Mouse (Mus musculus): ENCODE data around the gene Ppp4r2. TPM values are rescaled to one million over a fixed set of nuclear protein-coding genes. Genes with fewer than 3 reads are reported as not detected.

Gene Ppp4r2
- polyA plus RNA-seq, 1 experiment, result 20.9 TPM

DNA sequence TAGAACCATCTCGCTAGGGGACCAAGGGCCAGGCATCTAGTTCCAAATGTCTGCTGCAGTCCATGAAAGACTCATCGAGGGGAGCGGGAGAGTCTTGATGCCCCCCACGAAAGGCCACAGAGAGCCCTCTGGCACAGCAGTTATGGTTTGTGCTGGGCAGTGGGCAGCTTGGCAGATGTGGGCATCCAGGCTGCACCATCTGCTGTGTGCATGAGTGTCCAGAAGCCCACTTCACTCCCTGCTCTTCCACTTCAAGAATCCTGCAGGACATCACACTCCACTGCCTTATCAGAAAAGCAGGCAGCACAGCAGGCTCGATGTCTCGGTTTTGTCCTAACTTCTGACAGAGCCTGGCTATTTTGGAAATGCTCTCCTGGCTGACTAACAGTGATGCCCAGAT, 55.9 kb downstream of the Ppp4r2 start:
- 88% methylated on average over 6 of the region's 6 CpGs for whole genome bisulfite sequencing
- Histone ChIP-seq H3K4me1 (ENCODE audit: control insufficient read depth, insufficient read depth, low read length) (no peaks in the 10 kb centered on the region), H3K4me3 (replicated peaks; ENCODE audit: extremely low read depth, low read depth, low read length) (no peak overlapping the region)
- no peak for TF ChIP-seq CTCF (IDR thresholded peaks at IDR 0.05; ENCODE audit: insufficient read depth, low read length)
- TF ChIP-seq POLR2A (IDR thresholded peaks at IDR 0.05; ENCODE audit: borderline replicate concordance, extremely low read depth, low read depth, low read length), result no peak
- DNase-seq, result no peak

GRCm38 (mm10) chr6:100892489-100892888, 59.1 kb downstream of the Ppp4r2 start:
- H3K4me1 ChIP-seq (ENCODE audit: control insufficient read depth, insufficient read depth, low read length), result no peaks in the 10 kb centered on the region
- H3K4me3 ChIP-seq (replicated peaks; ENCODE audit: extremely low read depth, low read depth, low read length), result no peak overlapping the region
- no peak for TF ChIP-seq POLR2A (IDR thresholded peaks at IDR 0.05; ENCODE audit: borderline replicate concordance, extremely low read depth, low read depth, low read length)
- TF ChIP-seq CTCF (IDR thresholded peaks at IDR 0.05; ENCODE audit: insufficient read depth, low read length), result no peak
- 44% methylated on average over 4 of the region's 4 CpGs for WGBS
- no peak for DNase-seq

- TF ChIP-seq CTCF (IDR thresholded peaks at IDR 0.05; ENCODE audit: insufficient read depth, low read length) (no peak), POLR2A (IDR thresholded peaks at IDR 0.05; ENCODE audit: borderline replicate concordance, extremely low read depth, low read depth, low read length) (no peak)
- Histone ChIP-seq H3K4me3 (replicated peaks; ENCODE audit: extremely low read depth, low read depth, low read length) (no peak overlapping the region), H3K4me1 (ENCODE audit: control insufficient read depth, insufficient read depth, low read length) (no peaks in the 10 kb centered on the region)
- WGBS, result 19% methylated on average over 5 of the region's 5 CpGs
- no peak for DNase-seq
These were observed 59.7 kb downstream of the Ppp4r2 start for GRCm38 (mm10) chr6:100893073-100893472.

GRCm38 (mm10) chr6:100895183-100895582, 61.8 kb downstream of the Ppp4r2 start:
- TF ChIP-seq CTCF (IDR thresholded peaks at IDR 0.05; ENCODE audit: insufficient read depth, low read length) (no peak), POLR2A (IDR thresholded peaks at IDR 0.05; ENCODE audit: borderline replicate concordance, extremely low read depth, low read depth, low read length) (no peak)
- WGBS, result 61% methylated on average over 8 of the region's 8 CpGs
- no peaks in the 10 kb centered on the region for H3K4me1 ChIP-seq (ENCODE audit: control insufficient read depth, insufficient read depth, low read length)
- no peak for DNase-seq
- H3K4me3 ChIP-seq (replicated peaks; ENCODE audit: extremely low read depth, low read depth, low read length), result no peak overlapping the region

GRCm38 (mm10) chr6:100896883-100897282, 63.5 kb downstream of the Ppp4r2 start:
- H3K4me3 ChIP-seq (replicated peaks; ENCODE audit: extremely low read depth, low read depth, low read length), result no peak overlapping the region
- DNase-seq, result no peak
- H3K4me1 ChIP-seq (ENCODE audit: control insufficient read depth, insufficient read depth, low read length), result no peaks in the 10 kb centered on the region
- TF ChIP-seq POLR2A (IDR thresholded peaks at IDR 0.05; ENCODE audit: borderline replicate concordance, extremely low read depth, low read depth, low read length) (no peak), CTCF (IDR thresholded peaks at IDR 0.05; ENCODE audit: insufficient read depth, low read length) (no peak)
- 76% methylated on average over 5 of the region's 5 CpGs for WGBS

DNA sequence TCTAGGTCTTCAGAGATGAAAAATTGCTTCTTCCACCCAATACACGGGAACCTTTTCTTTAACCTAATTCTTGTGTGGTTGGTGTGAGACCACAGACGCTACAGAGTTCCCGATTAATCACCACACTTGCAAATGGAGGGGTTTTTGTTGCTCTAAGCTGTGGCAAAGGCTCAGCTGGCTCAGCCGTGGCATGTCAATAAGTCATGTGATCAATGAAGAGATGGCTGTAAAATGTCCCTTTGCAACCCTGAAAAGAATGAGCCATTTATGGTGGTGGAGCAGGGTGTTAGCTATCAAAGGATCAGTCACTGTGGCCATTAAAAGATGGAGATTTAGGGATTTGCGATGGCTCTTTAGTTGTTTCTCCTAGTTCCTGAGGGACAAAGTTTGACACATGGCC, 71.0 kb downstream of the Ppp4r2 start:
- H3K4me3 ChIP-seq (replicated peaks; ENCODE audit: extremely low read depth, low read depth, low read length), result no peak overlapping the region
- 79% methylated on average over 5 of the region's 5 CpGs for WGBS
- H3K4me1 ChIP-seq (ENCODE audit: control insufficient read depth, insufficient read depth, low read length), result no peaks in the 10 kb centered on the region
- DNase-seq, result no peak
- TF ChIP-seq CTCF (IDR thresholded peaks at IDR 0.05; ENCODE audit: insufficient read depth, low read length), result no peak
- no peak for TF ChIP-seq POLR2A (IDR thresholded peaks at IDR 0.05; ENCODE audit: borderline replicate concordance, extremely low read depth, low read depth, low read length)

DNA sequence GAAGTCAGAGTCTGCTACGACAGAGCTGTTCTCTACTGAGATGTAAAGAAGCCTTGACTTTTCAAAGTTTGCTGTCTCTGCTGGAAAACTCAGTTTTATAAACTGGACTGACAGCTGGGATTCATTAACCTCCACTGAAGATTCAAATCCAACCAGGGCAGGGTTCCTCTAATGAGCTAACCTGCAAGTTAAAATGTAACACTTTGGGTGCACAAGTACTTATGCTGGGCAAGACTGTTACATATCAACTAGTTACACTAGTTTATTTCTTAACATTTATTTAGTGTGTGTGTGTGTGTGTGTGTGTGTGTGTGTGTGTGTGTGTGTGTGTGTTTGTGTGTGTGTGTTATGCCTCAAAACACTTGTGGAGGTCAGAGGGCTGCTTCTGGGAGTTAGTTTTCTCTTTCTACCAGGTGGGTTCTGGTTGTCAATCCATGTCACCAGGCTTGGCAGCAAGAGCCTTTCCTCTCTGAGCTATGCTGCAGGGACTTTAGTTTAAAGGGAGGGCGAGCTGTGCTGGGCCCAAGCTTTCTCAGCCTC, 76.8 kb downstream of the Ppp4r2 start:
- no peak for DNase-seq
- TF ChIP-seq CTCF (IDR thresholded peaks at IDR 0.05; ENCODE audit: insufficient read depth, low read length), result no peak
- H3K4me1 ChIP-seq (ENCODE audit: control insufficient read depth, insufficient read depth, low read length), result no peaks in the 10 kb centered on the region
- WGBS, result 84% methylated on average over 2 of the region's 2 CpGs
- H3K4me3 ChIP-seq (replicated peaks; ENCODE audit: extremely low read depth, low read depth, low read length), result no peak overlapping the region

Other genes with a start within 250 kb of the Ppp4r2 start
- 3.0 and 3.2 TPM in 2 replicates for gene Shq1, start 162.5 kb upstream of the Ppp4r2 start, polyA plus RNA-seq (2012; rRNA removed)
- gene Gxylt2, start 128.9 kb upstream of the Ppp4r2 start, polyA plus RNA-seq (2012; rRNA removed), result 1.7 and 2.2 TPM in 2 replicates

All from lung, adult 2 months (tissue).